Mouse (Mus musculus) ES-Bruce4 (cell line): Measurements from ENCODE around the gene Gm21972.

Experiments used
- CTCF ChIP-seq: IDR thresholded peaks from one replicate; pipeline ENCODE4 v1.8.1; 2011; ENCODE audit warnings: low read depth, low read length
- EP300 ChIP-seq: IDR thresholded peaks from 2 replicates; pipeline ENCODE4 v1.6.1; 2011; ENCODE audit warnings: low read depth, low read length; ENCODE audit not compliant: insufficient read depth
- POLR2A ChIP-seq: IDR thresholded peaks from one replicate; pipeline ENCODE4 v1.8.1; 2011; ENCODE audit warnings: low read length; ENCODE audit not compliant: insufficient read depth

DNA sequence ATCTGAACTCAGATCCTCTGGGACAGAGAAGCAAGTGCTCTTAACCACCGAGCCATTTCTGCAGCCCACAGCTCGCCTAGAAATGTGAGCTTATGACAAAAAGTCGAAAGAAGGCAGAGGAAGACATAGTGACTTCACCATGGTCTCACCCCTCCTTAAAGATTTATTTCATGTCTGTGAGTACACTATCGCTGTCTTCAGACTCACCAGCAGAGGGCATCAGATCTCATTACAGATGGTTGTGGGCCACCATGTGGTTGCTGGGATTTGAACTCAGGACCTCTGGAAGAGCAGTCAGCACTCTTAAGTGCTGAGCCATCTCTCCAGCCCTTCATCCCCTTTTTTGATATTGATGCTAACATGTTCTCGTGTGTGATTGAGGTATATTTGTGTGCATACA, 41.2 kb downstream of the Gm21972 start:
- TF ChIP-seq CTCF (no peak), POLR2A (no peak), EP300 (no peak)
